Mouse (Mus musculus): Measurements from ENCODE around the gene Prdm1.

Prdm1 gene

DNA sequence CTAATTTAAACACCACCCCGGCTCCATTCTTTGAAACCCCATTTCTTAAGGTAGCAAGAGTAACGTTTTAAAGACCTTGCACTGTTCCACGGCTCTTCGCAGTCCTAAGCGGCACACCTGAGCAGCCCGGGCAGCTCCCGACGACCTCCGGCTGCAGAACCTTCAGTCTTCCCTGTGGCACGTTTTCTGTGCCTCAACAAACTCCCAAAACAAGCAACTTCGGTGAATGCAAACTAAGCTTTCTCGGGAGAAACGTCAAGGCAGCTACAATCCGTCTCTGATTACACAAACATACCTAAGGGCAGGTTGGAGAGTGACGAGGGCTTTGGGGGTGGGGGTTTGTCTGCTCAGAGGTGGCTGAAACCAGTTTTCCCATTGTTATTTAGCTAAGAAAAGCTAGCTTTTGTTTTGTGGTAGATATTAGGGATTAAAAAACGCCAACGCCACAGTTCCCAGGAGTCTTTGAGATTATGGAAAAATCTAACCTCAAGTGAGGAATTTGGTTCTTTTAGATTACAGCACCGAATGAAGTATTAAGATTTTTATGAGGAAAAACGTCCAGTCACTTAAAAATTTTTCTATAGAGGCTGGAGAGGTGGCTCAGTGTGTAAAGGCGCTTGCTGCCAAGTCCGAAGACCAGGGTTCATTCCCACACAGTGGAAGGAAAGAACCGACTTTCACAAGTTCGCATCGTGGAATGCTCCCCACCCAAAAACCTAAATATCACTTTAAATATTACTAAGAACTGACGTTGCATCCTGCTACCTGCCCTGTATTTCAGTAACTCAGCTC is at the start of gene Prdm1:
Gene Prdm1, minus strand, starts transcription at position 211 of the 792 bp plus-strand sequence.
- in situ Hi-C loops (cut with MboI, MseI) = loop anchor here (10.0 kb wide), 1 partner anchor 74 kb away; no protein-coding TSS in a partner anchor

DNA sequence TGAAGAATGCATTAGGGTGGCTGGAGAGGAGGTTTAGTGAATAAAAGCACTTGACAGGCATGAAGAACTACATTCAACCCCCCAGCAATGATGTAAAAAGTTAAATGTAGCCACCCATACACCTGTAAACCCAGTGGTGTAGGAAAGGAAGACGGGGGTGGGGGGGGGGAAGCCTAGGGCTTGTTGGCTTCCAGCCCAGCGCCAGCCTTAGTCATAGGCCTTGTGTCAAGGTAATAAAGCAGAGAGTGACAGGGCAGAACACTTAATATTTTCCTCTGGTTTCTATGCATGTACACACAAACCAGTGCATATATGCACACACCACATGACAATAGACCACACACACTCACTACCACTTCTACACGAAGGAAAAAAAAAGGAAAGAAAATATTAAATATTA is 37.7 kb upstream of the Prdm1 start:
- in situ Hi-C loops (cut with MboI, MseI) = no loop called here

DNA sequence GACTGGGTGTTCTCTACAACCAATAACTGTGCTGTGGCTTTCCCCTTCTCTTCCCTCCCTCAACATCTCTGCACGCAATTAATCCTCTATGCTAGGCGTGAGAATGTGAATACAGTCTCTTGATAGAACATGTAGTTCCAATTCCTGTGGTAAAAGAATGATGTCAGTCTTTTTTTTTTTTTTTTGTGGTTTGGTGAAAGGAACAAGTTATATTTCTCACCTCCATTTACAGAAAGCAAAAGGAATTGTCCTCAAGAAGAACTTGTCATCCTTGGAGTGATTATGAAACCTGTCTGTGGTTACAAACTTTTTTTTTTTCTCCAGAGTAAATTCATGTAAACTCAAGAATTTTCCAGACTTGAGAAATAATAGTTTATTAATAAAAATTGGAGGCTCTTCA is 36.8 kb upstream of the Prdm1 start:
- in situ Hi-C loops (cut with MboI, MseI) = no loop called here

DNA sequence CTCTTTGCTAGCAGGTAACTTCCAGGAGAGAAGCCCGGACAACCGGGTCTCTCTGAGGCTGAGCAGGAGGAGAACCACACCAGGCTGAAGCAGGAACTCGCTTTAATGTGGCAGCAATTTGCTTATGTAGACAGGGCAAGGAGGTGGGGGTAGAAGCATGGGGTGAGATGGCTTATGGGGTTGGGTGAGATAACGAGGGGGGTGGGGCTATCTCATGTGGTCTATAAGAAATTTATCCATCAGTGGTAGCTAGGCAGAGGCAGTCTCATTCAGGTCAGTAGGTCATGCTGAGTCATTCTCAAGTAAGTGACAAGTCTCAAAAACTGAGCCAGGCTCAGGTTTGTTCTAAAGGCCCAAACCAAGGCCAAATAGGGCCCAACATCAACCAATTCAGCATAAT is 28.5 kb upstream of the Prdm1 start:
- in situ Hi-C loops (cut with MboI, MseI) = no loop called here

DNA sequence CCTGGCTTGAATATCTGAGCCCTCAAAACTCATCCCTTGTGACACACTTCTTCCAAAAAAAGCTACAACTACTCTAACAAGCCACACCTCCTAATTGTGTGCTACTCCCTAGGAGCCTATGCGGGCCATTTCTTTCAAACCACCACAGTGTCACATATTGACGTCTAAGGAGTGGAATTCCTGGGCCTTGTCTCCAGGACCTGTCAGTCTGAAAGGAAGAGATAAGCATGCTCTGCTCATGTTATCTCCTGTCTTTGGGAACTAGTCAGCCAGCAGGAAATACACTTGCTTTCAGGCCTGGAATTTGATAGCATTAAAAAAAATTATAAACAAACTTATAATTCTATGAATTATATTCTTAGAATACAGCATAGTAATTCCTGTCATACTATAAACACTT is 27.0 kb upstream of the Prdm1 start:
- in situ Hi-C loops (cut with MboI, MseI) = no loop called here

DNA sequence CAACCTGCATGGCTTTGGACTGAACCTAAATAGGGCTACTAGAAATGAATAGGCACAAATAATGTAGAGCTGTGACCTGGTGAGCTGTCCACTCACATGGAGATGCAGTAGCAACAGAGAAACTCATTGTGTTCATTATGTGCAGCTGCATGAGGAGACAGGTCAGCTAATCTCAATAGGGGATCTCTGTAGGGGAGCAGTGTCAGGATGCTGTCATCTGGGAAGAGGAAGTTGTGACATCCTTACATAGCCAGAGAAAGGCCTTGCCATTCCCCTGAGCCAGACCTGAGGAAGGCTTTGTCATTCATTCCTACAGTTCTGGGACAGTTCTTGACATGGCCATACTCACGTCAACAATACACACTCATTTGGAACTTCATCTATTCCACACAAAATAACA is 25.3 kb upstream of the Prdm1 start:
- in situ Hi-C loops (cut with MboI, MseI) = no loop called here

DNA sequence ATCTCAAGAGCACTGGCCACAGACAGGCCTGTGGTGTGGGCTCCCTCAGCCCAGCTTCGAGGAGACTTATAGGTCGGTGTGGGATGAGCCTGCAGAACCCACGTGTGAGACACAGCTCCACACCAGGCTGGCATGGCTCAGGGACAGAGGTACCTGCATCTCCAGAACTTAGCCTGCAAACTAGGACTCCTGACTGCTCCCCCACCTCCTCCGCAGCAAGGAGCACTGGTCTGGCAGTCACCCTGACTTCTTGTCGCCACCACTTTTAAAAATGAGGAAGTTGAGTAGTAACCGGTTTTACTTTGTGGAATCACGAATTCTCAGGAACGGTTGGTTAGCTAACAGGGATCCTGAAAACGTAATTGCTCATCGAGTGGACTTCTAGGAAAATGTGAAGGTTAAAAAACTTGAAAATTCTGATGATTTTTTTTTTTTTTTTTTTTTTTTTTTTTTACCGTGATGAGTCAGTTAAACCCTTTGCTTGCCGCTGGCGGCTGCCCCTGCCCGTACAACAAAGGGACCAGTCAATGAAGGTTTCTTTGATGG is 10.8 kb upstream of the Prdm1 start:
- in situ Hi-C loops (cut with MboI, MseI) = no loop called here

DNA sequence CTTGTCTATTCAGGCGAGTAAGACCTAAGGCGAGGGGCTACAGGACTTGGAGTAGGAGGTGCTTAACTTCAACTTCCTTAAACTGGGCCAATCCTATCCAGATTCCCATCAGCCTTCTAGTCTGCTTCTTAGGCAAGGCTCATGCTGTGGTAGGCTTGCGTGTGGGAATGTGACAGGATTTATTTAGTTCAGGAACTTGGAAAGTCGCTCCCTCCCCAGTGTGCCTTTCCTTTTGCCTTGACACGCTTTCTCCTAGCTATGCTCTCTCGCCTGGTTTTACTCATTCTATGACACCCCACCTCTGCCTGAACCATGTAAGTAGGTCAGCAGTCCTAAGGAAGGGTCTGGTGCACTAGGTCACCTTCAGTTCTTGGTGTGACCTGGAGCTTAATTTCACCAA is 9.8 kb upstream of the Prdm1 start:
- in situ Hi-C loops (cut with MboI, MseI) = no loop called here

DNA sequence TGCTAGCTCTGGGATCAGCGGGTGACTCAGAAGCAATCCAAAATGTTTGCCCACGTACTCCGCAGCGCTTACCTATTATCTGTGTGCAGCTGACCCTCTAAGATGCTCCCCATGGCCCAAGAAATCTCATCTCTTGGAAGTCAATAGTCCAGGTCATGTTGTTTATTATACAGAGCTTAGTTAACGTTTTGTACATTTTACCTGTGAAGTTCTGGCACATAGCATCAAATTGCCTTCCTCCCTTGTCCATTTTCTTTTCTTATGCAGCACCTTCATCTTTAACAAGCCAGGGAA is 1.7 kb upstream of the Prdm1 start:
- in situ Hi-C loops (cut with MboI, MseI) = no loop called here

DNA sequence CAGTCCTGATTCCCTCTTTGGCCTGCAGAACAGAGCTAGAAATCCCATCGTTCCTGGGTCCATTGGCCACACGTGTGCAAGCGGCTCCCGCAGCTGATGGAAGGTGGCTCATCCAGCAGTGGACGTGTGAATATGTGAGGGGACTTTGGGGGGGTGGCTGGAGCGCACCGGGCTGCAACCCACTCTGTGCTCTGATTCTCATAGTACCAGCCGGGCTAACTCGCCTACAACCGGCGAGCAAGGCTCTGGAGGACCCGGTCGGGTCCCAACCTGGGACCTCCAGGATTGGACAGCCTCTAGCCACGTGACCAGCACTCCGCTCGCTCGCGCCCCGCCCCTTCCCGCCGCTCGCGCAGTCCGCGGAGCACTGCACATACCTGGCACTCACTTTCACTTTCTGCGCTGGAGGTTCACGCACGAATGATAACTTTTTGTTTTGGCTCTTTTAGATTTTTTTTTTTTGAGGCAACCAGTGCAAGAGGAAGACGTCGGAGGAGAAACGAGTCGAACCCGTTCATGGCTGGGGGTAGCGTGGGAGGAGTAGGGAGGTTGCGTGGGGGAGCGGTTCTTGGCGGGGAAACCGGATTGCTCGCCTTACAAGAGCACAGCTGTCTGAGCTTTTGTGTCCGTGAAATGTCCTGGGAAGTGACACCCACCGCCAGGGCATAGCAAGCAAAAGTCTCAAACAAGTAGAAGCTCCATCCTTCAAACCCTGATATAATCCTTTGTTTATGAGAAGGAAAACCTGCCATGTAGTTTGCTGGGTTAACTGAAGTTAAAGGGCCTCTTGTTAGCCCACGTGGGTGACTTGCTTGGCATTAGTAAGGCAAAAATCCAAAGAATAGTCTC is 1.1 kb upstream of the Prdm1 start:
- in situ Hi-C loops (cut with MboI, MseI) = loop anchor here (10.0 kb wide), 1 partner anchor 75 kb away; no protein-coding TSS in a partner anchor

DNA sequence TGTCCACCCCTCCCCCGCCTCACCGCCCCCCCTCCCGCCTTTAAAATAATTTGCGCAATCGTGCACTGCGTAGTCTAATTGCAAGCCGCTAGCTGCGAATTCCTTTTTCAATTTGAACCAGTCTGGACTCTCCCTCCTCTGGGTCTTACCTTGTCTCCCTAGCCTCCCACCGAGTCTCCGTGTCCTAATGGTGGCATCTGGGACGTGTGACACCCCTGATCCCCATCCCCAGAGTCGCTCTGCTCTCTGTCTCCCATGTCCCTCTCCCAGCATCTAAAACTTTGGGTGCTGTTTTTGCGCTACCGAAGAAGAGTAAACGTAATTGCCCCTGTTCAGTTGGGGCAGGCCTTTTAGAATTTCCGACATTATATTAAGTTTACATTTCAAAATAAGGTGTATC is 650 bp downstream of the Prdm1 start:
- in situ Hi-C loops (cut with MboI, MseI) = loop anchor here (10.0 kb wide), 1 partner anchor 73 kb away; no protein-coding TSS in a partner anchor

DNA sequence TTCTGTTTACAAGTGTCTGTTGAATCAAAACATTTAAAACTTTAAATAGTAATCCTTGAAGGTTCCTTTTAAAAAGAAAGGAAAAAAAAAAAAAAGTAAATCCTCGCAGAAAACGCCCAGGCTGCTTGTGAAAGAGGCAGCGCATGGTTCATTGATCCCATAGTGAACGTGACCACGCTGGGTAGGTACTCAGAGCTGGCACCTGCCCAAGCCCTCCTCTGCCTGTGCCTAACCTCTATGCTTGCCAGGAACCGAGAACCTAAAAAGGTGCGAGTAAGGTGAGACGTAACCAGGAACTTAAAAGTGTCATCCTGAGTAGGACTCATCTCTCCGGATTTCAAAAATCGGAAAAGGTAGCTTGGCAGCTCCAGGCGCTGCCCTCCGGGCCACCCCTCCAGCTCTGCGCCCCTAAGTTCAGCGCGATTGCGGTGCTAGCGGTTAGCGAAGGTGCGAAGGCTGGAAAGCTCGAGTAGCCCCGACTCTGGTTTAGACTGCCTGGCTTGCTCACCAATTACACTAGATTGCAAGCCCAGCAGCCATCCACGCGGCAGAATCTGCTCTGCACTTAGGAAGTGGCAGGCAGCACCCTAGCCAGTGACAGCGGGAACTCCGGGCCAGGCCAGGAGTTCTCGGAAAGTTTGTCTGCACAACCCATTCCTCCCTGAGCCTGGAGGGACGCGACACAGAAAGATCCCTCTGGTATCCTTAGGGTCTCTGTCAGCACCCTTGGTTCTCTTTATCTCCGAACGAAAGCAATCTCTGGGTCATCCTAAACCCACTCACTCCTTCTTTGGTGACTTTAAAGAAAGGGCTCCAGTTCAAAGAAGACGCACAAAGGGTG is 1.3 kb downstream of the Prdm1 start:
- in situ Hi-C loops (cut with MboI, MseI) = loop anchor here (10.0 kb wide), 1 partner anchor 72 kb away; no protein-coding TSS in a partner anchor

DNA sequence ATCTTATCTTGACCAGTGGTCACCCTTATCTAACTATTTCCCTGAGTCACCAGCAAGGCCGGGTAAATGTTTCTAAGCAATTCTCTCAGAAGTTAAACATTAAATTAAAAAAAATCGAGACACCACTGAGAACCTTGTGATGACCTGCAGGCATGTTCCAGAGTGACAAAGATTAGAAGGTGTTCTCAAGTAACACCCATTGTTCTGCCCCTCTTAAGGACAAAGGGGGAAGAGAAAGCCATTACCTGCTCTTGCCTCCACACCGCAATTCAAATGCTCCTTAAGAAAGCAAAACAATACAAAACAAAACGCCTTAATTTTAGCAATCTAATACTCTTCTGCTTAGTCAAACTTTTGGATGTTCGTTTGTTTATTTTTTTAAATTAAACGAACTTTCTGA is 8.1 kb downstream of the Prdm1 start:
- in situ Hi-C loops (cut with MboI, MseI) = loop anchor here (10.0 kb wide), 1 partner anchor 65 kb away; no protein-coding TSS in a partner anchor

DNA sequence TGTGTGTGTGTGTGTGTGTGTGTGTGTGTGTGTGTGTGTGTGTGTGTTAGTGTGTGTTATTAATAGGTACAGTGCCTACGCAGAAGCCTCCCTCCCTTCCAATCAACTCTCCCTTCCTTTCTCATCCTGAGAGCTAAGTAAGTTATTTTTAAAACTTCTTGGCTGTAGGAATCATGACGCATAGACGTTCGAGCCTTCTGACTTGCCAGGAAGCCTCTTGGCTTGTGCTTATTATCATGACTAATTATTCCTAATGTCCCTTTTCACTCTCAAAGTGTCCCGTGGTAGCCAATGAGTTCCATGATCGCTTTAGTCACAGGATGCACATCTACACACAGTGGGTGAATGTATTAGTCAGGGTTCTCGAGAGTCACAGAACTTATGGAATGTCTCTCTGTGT is 9.7 kb downstream of the Prdm1 start:
- in situ Hi-C loops (cut with MboI, MseI) = no loop called here

DNA sequence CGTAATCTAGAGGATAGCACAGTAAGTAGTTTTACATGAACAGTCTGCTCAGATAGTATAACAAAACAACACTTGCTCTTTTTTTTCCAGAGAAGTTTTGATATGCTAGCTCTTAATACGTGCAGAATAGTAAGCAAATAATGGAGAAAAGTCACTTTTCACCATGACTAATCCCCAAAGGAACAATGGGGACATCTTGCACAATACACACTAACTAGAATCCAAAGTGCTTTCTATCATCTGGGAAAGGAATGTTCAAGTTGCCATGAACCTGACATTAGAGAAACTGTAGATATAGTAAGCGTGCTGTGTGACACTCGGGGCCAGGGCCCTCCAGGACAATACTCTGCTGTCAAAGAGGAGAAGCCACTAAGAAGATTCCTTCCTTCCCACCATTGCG is 15.2 kb downstream of the Prdm1 start:
- in situ Hi-C loops (cut with MboI, MseI) = no loop called here

DNA sequence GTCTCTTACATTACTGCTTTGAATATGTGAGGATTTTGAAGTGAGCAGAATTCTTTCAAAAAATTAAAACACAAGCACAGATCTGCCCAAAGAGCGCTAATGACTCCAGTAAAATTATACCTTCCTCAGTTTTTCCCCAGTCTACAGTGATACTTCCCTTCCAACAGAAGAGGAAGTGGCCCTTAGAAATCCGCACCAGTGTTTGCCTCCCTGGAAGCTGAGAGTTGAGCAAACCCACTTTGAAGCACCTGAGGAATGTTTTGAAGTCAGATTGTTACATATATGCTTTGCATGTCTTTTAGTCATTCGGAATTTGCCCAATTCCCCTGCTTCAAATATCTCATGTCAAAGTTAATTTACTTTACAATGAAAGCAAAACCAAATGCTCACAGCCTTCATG is 17.3 kb downstream of the Prdm1 start:
- in situ Hi-C loops (cut with MboI, MseI) = no loop called here

DNA sequence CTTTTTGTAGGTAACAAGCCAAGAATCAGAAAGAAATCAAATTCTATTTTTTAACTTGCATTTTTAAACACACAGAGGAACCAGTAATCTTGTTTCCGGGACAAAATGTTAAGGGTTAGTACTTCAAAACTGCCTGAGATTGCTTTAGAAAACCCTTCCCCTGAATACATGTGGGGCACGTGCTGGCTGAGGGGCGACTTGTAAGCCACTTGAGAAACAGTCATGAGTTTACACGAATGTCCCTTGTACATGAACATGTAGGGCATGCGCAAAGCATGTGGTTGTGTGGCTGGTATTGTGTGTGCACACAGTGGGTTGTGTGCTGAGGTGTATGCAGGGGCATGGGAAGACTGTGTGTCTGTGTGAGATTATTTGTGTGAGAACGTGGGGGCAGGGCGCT is 19.7 kb downstream of the Prdm1 start:
- in situ Hi-C loops (cut with MboI, MseI) = no loop called here

DNA sequence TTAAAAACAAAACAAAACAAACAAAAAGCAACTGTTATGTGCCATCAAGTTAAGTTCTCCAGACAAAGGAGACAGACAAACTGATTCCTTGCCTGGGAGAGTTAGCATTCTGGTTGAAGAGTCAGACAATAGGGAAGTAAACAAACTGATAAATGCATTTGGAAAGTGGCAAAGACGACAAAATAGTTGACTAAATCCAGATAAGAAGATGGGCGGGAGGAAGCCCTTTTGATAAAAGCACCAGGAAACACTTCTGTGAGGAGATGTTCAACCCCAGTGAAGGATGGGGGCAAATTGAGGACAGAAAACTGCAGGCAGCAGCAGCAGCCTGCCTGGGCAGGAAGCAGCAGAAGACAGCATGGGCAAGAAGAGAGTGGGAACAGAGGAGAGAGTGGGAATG is 20.3 kb downstream of the Prdm1 start:
- in situ Hi-C loops (cut with MboI, MseI) = no loop called here

DNA sequence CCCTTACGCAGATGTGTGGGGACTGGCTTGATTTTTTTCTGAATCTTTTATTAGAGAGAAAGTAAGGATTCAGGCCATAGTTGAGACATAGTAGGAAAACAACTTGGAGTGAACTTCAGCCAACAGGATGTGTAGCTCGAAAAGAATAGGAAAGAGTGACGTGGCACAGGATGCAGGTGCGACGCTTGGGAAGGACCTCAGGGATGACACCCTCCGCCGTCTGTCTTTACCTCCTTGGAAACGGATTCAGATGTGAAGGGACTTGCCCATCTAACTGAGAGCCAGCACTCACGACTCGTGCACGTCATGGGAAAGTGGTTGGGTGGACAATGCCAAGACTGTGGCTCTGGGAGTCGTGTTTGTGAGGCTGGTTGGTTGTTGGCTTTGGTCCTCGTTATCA is 25.4 kb downstream of the Prdm1 start:
- in situ Hi-C loops (cut with MboI, MseI) = no loop called here

DNA sequence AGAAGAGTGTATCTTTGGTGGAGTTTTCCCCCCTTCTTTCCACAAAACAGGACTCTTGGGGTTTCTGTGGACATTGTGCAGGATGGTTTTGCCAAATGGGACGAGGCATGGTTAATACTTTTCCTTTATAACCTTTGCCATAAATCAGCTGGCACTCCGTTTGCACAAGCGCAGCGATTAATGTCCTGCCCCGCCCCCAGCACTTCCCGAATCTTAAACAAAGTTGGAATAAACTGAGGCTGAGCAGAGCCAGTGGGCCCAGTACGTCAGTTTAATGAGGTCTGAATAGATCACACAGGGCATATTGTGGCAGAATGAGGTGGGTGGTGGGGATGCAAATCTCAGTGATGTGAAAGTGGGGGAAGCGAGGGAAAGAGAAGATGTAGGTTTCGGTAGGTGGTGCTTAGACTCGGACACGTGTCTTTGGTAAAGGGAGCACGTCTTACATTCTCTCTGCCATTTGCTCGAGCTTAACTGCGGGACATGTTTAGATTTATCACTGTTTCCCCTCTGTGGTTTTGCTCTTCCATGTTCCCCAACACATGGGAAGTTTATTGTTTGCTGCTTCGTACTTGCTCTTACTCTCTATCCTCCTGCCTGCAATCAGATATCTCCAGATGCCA is 28.3 kb downstream of the Prdm1 start:
- in situ Hi-C loops (cut with MboI, MseI) = no loop called here

DNA sequence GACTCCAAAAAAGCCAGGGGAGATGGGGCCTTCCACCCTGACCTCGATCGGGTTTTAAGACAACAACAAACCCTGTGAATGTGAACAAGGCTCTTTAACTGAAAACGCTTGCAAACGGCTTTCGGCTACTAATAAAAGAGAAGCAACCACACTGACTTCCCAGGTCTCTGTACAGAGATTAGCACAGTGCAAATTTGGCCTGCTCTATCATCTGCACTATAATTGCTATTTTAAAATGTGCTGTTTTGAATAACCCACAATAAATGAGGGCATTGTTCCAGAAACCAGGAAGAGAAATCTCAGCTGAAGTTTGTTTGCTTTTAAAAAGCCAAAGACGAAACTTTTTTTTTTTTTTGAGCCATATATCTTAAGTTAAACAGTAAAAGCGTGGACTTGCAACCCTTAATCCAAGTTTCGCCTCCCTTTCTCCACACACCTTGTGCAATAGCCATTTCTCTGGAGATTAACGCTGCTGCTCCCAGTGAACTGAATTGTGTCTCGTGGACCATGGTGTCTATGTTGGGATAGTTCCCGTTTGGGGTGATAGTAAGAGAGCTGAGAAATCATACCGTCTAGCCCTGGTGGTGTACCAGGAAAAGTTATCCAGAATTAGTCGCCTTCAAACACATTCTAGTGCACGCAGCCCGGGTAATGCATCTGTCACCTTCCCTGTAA is 34.3 kb downstream of the Prdm1 start:
- in situ Hi-C loops (cut with MboI, MseI) = no loop called here

Data from regulatory T cell (primary cell).